Mouse (Mus musculus): ENCODE measurements around the gene Upp2.
A peak's percentile ranks its signal among the peaks of the same experiment; 100 is the strongest.

Upp2 gene

GRCm38 (mm10) chr2:58551866-58552265 lies 15.2 kb upstream of the Upp2 start:
- DNase-seq (ENCODE audit: low read depth): no peak

GRCm38 (mm10) chr2:58552296-58552695 lies 14.8 kb upstream of the Upp2 start:
- no peak for DNase-seq (ENCODE audit: low read depth)

GRCm38 (mm10) chr2:58557045-58557845 lies 9.9 kb upstream of the Upp2 start:
- DNase-seq (ENCODE audit: low read depth): no peak

GRCm38 (mm10) chr2:58562137-58562536 lies 5.0 kb upstream of the Upp2 start:
- DNase-seq (ENCODE audit: low read depth): peak; percentile 48

GRCm38 (mm10) chr2:58565267-58565666 lies 1.8 kb upstream of the Upp2 start:
- DNase-seq (ENCODE audit: low read depth): peak; percentile 47

GRCm38 (mm10) chr2:58566049-58566409 lies 1.1 kb upstream of the Upp2 start:
- peak; percentile 72 for DNase-seq (ENCODE audit: low read depth)

GRCm38 (mm10) chr2:58566410-58567065 lies 560 bp upstream of the Upp2 start:
- peak; percentile 71 for DNase-seq (ENCODE audit: low read depth)

GRCm38 (mm10) chr2:58567866-58568719 lies 995 bp downstream of the Upp2 start:
- DNase-seq (ENCODE audit: low read depth): peak; percentile 22

GRCm38 (mm10) chr2:58568841-58569645 lies 1.9 kb downstream of the Upp2 start:
- no peak for DNase-seq (ENCODE audit: low read depth)

- DNase-seq (ENCODE audit: low read depth): no peak
Observed at GRCm38 (mm10) chr2:58574167-58574566, 7.1 kb downstream of the Upp2 start.

- no peak for DNase-seq (ENCODE audit: low read depth)
Observed at GRCm38 (mm10) chr2:58586311-58586710, 19.2 kb downstream of the Upp2 start.

GRCm38 (mm10) chr2:58589637-58590036 lies 22.5 kb downstream of the Upp2 start:
- DNase-seq (ENCODE audit: low read depth): peak; percentile 69

GRCm38 (mm10) chr2:58590055-58590454 lies 23.0 kb downstream of the Upp2 start:
- DNase-seq (ENCODE audit: low read depth): no peak

- DNase-seq (ENCODE audit: low read depth): no peak
Observed at GRCm38 (mm10) chr2:58595350-58595749, 28.3 kb downstream of the Upp2 start.

- DNase-seq (ENCODE audit: low read depth): no peak
Observed at GRCm38 (mm10) chr2:58596774-58597342, 29.8 kb downstream of the Upp2 start.

- DNase-seq (ENCODE audit: low read depth): no peak
Observed at GRCm38 (mm10) chr2:58597556-58597955, 30.5 kb downstream of the Upp2 start.

- no peak for DNase-seq (ENCODE audit: low read depth)
Observed at GRCm38 (mm10) chr2:58599639-58600038, 32.5 kb downstream of the Upp2 start.

GRCm38 (mm10) chr2:58601382-58601781 lies 34.3 kb downstream of the Upp2 start:
- no peak for DNase-seq (ENCODE audit: low read depth)

GRCm38 (mm10) chr2:58603379-58603778 lies 36.3 kb downstream of the Upp2 start:
- no peak for DNase-seq (ENCODE audit: low read depth)

GRCm38 (mm10) chr2:58604791-58605190 lies 37.7 kb downstream of the Upp2 start:
- DNase-seq (ENCODE audit: low read depth): no peak

- DNase-seq (ENCODE audit: low read depth): no peak
Observed at GRCm38 (mm10) chr2:58613720-58614119, 46.6 kb downstream of the Upp2 start.

Measured in NIH3T3 (cell line).